Mouse (Mus musculus) lung, adult 2 months (tissue): ENCODE measurements around the gene Rdh9. TPM values are rescaled to one million over a fixed set of nuclear protein-coding genes. Genes with fewer than 3 reads are reported as not detected.

Source experiments
- DNase-seq: peaks from one replicate; pipeline ENCODE4 v3.0.0; 2022
- H3K4me1 ChIP-seq: fragments of 200-500 bp; 2 replicates; pipeline ENCODE4 v1.6.1; 2011; ENCODE audit warnings: low read length; ENCODE audit not compliant: control insufficient read depth, insufficient read depth
- H3K4me3 ChIP-seq: fragments of 200-500 bp; replicated peaks from 2 replicates; pipeline ENCODE3; 2011; ENCODE audit warnings: low read depth, mild to moderate bottlenecking, control low read depth, low read length; ENCODE audit errors: extremely low read depth
- CTCF ChIP-seq: fragments of 200-500 bp; IDR thresholded peaks from 2 replicates; pipeline ENCODE4 v1.5.1; 2011; ENCODE audit warnings: mild to moderate bottlenecking, low read length, control low read depth; ENCODE audit not compliant: insufficient read depth
- POLR2A ChIP-seq: fragments of 200-500 bp; IDR thresholded peaks from 2 replicates; pipeline ENCODE4 v1.6.1; 2011; ENCODE audit warnings: low read depth, mild to moderate bottlenecking, control low read depth, low read length, borderline replicate concordance; ENCODE audit errors: extremely low read depth
- WGBS: fragments of 180-500 bp; shearing (Covaris S2); methylation state at CpG from one replicate; pipeline ENCODE4 v1.1.7; 2018; 5-methylcytosine and 5-hydroxymethylcytosine counted together
- polyA plus RNA-seq: library from polyadenylated mRNA; depleted of rRNA; stranded (reverse); fragments of >200 nt; gene quantifications from 2 replicates; pipeline ENCODE4 v1.2.3, GENCODE M21; 2012

The Rdh9 gene
- polyA plus RNA-seq, 1 experiment: not detected

- Histone ChIP-seq H3K4me1 (peaks cover 21% of the 10 kb centered on the region), H3K4me3 (peak within 1 kb of the TSS; percentile 78)
- WGBS: 2% methylated on average over 32 of the region's 61 CpGs
- no peak for TF ChIP-seq POLR2A
- 0 out of 2 replicates have a peak, but pooled peaks have one; percentile 3 for TF ChIP-seq CTCF
- DNase-seq: peak; percentile 75
These were observed 37.0 kb upstream of the Rdh9 start, which contains the start of gene Zbtb39 for GRCm38 (mm10) chr10:127739083-127739660. TSS of gene Zbtb39 (plus strand) at chr10:127739538.

- TF ChIP-seq CTCF: no peak
- TF ChIP-seq POLR2A: no peak
- Histone ChIP-seq H3K4me3 (peak overlapping the region; percentile 78), H3K4me1 (peaks cover 21% of the 10 kb centered on the region)
- DNase-seq: no peak
- WGBS: under 1% methylated on average over 55 of the region's 55 CpGs
These were observed 36.5 kb upstream of the Rdh9 start for GRCm38 (mm10) chr10:127739661-127740161.

DNA sequence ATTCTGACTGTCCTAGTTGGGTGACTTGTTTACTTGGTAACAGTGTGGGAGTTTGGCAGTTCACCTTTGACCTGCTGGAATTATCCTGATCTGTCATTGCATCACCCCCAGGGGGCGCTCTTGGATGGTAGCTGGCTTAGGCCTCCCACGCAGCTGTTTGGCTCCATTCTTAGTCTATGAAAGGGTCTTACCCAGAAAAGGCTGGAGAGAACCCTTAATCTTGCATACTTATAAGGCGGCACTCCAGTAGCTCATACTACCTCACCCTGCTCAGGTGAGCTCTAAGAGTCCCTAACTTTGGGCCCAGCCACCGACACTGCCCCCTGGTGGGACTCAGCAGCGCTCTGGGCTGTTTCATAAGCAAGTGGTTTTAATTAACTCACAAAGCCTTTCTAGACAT lies 31.5 kb upstream of the Rdh9 start:
- peak; percentile 59 for DNase-seq
- TF ChIP-seq CTCF (peak; percentile 65), POLR2A (no peak)
- 68% methylated on average over 5 of the region's 5 CpGs for WGBS
- Histone ChIP-seq H3K4me1 (0 out of 2 replicates have a peak, but pooled peaks cover 2% of the 10 kb centered on the region), H3K4me3 (no peak overlapping the region)

GRCm38 (mm10) chr10:127745886-127746285 lies 30.3 kb upstream of the Rdh9 start:
- no peak for DNase-seq
- H3K4me3 ChIP-seq: no peak overlapping the region
- H3K4me1 ChIP-seq: no peaks in the 10 kb centered on the region
- 54% methylated on average over 5 of the region's 5 CpGs for WGBS
- TF ChIP-seq POLR2A: no peak
- no peak for TF ChIP-seq CTCF

DNA sequence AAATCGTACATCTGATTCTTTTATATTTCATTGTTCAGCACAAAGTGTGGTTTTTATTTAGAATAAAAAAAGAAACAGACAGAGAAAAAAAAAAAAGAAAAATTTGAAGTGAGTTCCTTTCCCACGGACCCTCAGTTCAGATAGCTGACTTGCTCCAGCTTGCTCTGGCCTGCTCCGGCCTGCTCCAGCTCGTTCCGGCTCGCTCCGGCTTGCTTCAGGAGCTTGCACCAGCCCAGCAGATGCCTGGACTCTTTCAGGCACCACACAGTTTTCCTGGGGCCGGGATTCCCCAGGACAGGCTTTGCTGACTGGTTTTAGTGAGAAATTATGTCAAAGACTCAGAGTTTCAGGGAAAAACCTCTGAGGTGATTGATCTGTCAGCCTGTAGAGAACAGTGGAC lies 28.9 kb upstream of the Rdh9 start:
- Histone ChIP-seq H3K4me3 (no peak overlapping the region), H3K4me1 (no peaks in the 10 kb centered on the region)
- WGBS: 86% methylated on average over 8 of the region's 8 CpGs
- no peak for TF ChIP-seq CTCF
- TF ChIP-seq POLR2A: no peak
- DNase-seq: no peak

DNA sequence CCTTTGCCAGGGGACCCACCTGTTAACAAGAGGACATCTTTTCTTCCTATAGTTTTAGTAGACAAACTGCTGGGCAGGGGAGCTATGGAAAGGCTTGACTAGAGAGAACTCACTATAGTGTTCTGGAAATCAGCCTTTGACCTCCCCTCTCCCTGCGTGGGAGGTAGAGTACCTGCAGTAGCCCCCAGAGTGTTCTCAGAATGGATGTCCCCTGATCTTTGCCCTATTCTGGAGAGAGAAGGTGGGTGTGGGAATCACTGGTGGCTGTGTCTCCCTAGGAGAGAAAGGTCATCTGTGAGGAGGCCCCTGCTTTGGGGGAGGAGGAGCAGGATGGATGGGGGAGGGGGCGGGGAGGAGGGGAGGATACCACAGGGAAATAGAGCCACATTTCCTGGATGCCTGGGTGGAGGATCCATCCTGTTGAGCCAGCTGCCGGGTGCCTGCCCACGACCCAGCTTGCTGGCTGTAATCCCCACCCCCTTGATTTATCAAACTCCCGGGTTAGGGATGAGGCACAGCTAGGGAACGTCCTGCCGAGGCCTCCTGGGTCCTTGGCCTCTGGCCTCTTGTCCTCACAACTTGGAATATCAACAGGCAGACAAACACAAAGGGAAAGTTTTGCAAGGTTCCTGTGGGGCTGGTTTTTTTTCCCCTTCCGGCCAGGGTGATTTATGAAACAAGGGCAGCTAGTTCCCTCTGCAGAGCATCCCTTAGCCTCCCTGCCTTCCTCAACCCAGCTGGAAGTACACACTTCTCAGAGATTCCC lies 27.2 kb upstream of the Rdh9 start:
- 15% methylated on average over 8 of the region's 8 CpGs for WGBS
- Histone ChIP-seq H3K4me1 (no peaks in the 10 kb centered on the region), H3K4me3 (peak overlapping the region; percentile 21)
- peak; percentile 30 for DNase-seq
- TF ChIP-seq CTCF (no peak), POLR2A (no peak; the same call in 1 of the 2 replicates)

- peak overlapping the region; percentile 58 for H3K4me3 ChIP-seq
- TF ChIP-seq POLR2A (no peak), CTCF (no peak)
- 45% methylated on average over 24 of the region's 24 CpGs for WGBS
- DNase-seq: no peak
- H3K4me1 ChIP-seq: peaks cover 10% of the 10 kb centered on the region
These were observed 25.9 kb upstream of the Rdh9 start for GRCm38 (mm10) chr10:127750136-127750777.

GRCm38 (mm10) chr10:127751548-127751947 lies 24.6 kb upstream of the Rdh9 start, which contains the start of gene Gpr182:
TSS of gene Gpr182 (minus strand) at chr10:127751732.
- WGBS: 34% methylated on average over 8 of the region's 8 CpGs
- Histone ChIP-seq H3K4me1 (peaks cover 19% of the 10 kb centered on the region), H3K4me3 (peak within 1 kb of the TSS; percentile 65)
- no peak for DNase-seq
- TF ChIP-seq POLR2A (peak; percentile 73; the same call in 1 of the 2 replicates), CTCF (no peak)

DNA sequence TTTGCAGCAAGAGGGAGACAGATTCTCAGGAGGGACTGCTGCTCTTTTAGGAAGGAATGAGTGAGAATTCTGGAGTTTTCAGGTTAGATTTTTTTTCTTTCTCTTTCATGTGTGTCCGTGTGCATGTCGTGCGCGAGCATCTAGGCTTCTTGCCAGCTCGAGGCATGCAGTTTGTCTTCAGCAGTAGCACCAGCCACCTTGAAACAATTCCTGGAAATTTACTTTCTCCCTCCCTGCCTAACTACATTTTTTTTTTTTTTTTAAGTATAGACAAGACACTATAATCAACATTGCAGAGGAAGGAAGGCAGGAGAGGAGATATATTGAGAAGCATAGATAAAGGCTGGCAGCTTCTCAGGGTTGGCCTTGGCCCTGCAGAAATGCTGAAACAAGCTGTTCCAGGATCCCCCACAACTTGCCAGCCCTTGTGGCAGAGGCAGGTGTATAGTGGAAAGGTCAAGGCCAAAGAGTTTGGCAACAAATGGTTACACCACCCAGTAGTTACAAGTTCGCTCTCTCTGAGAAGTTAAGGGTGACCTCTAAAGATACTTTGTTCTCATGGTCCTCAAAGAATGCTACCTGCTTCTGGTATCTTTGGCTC lies 21.5 kb upstream of the Rdh9 start:
- WGBS: 42% methylated on average over 6 of the region's 6 CpGs
- DNase-seq: no peak
- TF ChIP-seq CTCF: no peak
- TF ChIP-seq POLR2A: no peak
- H3K4me3 ChIP-seq: no peak overlapping the region
- H3K4me1 ChIP-seq: peaks cover 19% of the 10 kb centered on the region

DNA sequence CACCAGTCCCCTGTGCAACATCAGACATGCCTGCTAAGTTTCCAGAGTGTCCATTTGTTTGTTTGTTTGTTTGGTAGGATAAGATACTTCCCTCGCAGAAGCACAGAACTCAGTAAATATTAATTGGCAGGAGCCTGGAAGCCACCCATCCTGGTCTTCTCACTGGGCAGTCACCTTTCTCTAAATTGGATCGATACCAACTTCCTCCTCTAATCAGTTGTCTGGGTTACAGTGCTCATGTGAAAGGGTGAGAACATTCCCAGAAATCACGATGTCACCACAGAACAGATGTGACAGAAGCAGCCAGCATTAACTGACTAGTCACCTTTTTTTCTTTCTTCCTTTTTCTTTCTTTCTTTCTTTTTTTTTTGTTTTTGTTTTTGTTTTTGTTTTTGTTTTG lies 20.9 kb upstream of the Rdh9 start:
- no peak for DNase-seq
- Histone ChIP-seq H3K4me3 (no peak overlapping the region), H3K4me1 (peaks cover 19% of the 10 kb centered on the region)
- TF ChIP-seq POLR2A (no peak), CTCF (no peak)
- 30% methylated on average over 3 of the region's 3 CpGs for WGBS
